Mouse (Mus musculus): ENCODE results near the gene 4833427G06Rik.
A peak's percentile ranks its signal among the peaks of the same experiment; 100 is the strongest.

Gene 4833427G06Rik

GRCm38 (mm10) chr9:51101756-51102425 lies at the start of gene 4833427G06Rik:
4833427G06Rik (minus strand) TSS chr9:51102078.
- DNase-seq (ENCODE audit: low read depth), result peak; percentile 53

GRCm38 (mm10) chr9:51147294-51147693 lies 45.4 kb upstream of the 4833427G06Rik start:
- no peak for DNase-seq (ENCODE audit: low read depth)

GRCm38 (mm10) chr9:51146496-51146895 lies 44.6 kb upstream of the 4833427G06Rik start:
- peak; percentile 74 for DNase-seq (ENCODE audit: low read depth)

GRCm38 (mm10) chr9:51144218-51144617 lies 42.3 kb upstream of the 4833427G06Rik start:
- DNase-seq (ENCODE audit: low read depth), result no peak

GRCm38 (mm10) chr9:51143437-51143836 lies 41.6 kb upstream of the 4833427G06Rik start:
- no peak for DNase-seq (ENCODE audit: low read depth)

GRCm38 (mm10) chr9:51140711-51141110 lies 38.8 kb upstream of the 4833427G06Rik start:
- no peak for DNase-seq (ENCODE audit: low read depth)

- DNase-seq (ENCODE audit: low read depth), result peak; percentile 79
These were observed 37.5 kb upstream of the 4833427G06Rik start for GRCm38 (mm10) chr9:51139401-51139800.

- DNase-seq (ENCODE audit: low read depth), result no peak
These were observed 36.4 kb upstream of the 4833427G06Rik start for GRCm38 (mm10) chr9:51138301-51138700.

- DNase-seq (ENCODE audit: low read depth), result no peak
These were observed 36.0 kb upstream of the 4833427G06Rik start for GRCm38 (mm10) chr9:51137836-51138235.

GRCm38 (mm10) chr9:51137432-51137831 lies 35.6 kb upstream of the 4833427G06Rik start:
- DNase-seq (ENCODE audit: low read depth), result no peak

GRCm38 (mm10) chr9:51136985-51137384 lies 35.1 kb upstream of the 4833427G06Rik start:
- peak; percentile 54 for DNase-seq (ENCODE audit: low read depth)

- DNase-seq (ENCODE audit: low read depth), result no peak
These were observed 12.9 kb upstream of the 4833427G06Rik start for GRCm38 (mm10) chr9:51114767-51115166.

GRCm38 (mm10) chr9:51105751-51106150 lies 3.9 kb upstream of the 4833427G06Rik start:
- DNase-seq (ENCODE audit: low read depth), result peak; percentile 37

- peak; percentile 82 for DNase-seq (ENCODE audit: low read depth)
These were observed 2.1 kb upstream of the 4833427G06Rik start for GRCm38 (mm10) chr9:51103808-51104514.

- peak; percentile 80 for DNase-seq (ENCODE audit: low read depth)
These were observed 1.3 kb upstream of the 4833427G06Rik start for GRCm38 (mm10) chr9:51102963-51103807.

GRCm38 (mm10) chr9:51096306-51096705 lies 5.6 kb downstream of the 4833427G06Rik start:
- peak; percentile 24 for DNase-seq (ENCODE audit: low read depth)

GRCm38 (mm10) chr9:51093697-51094096 lies 8.2 kb downstream of the 4833427G06Rik start:
- no peak for DNase-seq (ENCODE audit: low read depth)

GRCm38 (mm10) chr9:51081614-51082013 lies 20.3 kb downstream of the 4833427G06Rik start:
- DNase-seq (ENCODE audit: low read depth), result no peak

- peak; percentile 97 for DNase-seq (ENCODE audit: low read depth)
These were observed 24.9 kb downstream of the 4833427G06Rik start, which contains the start of gene Layn for GRCm38 (mm10) chr9:51076979-51077315. Layn (minus strand) TSS chr9:51077094.

GRCm38 (mm10) chr9:51076300-51076978 lies 25.4 kb downstream of the 4833427G06Rik start:
- DNase-seq (ENCODE audit: low read depth), result peak; percentile 43

- peak; percentile 42 for DNase-seq (ENCODE audit: low read depth)
These were observed 26.1 kb downstream of the 4833427G06Rik start for GRCm38 (mm10) chr9:51075780-51076179.

GRCm38 (mm10) chr9:51070801-51071200 lies 31.1 kb downstream of the 4833427G06Rik start:
- DNase-seq (ENCODE audit: low read depth), result no peak
